Mouse (Mus musculus): ENCODE results near the gene 1110051M20Rik. TPM values are rescaled to one million over a fixed set of nuclear protein-coding genes. Genes with fewer than 3 reads are reported as not detected.
A peak's percentile ranks its signal among the peaks of the same experiment; 100 is the strongest.

1110051M20Rik gene
- polyA plus RNA-seq, 1 experiment from 2014 or later: 78.3 TPM

GRCm38 (mm10) chr2:91324761-91325421 lies 119.6 kb downstream of the 1110051M20Rik start:
- 67% methylated on average over 15 of the region's 15 CpGs for WGBS
- Histone ChIP-seq H3K36me3 (no peaks in the 10 kb centered on the region), H3K27me3 (ENCODE audit: low read depth, poor library complexity, severe bottlenecking) (no peaks in the 10 kb centered on the region), H3K4me1 (no peaks in the 10 kb centered on the region), H3K9me3 (replicated peaks) (no peaks in the 10 kb centered on the region), H3K27ac (no peak overlapping the region), H3K4me3 (no peak overlapping the region)
- DNase-seq (ENCODE audit: low spot score): no peak

- no peak overlapping the region for H3K27ac ChIP-seq
Measured at GRCm38 (mm10) chr2:91324346-91324745, 120.2 kb downstream of the 1110051M20Rik start.

GRCm38 (mm10) chr2:91322490-91322889 lies 122.0 kb downstream of the 1110051M20Rik start:
- H3K4me3 ChIP-seq: no peak overlapping the region
- DNase-seq (ENCODE audit: low spot score): no peak
- no peaks in the 10 kb centered on the region; the same call in 1 of the 2 replicates for H3K36me3 ChIP-seq
- H3K27ac ChIP-seq: no peak overlapping the region
- H3K27me3 ChIP-seq (ENCODE audit: low read depth, poor library complexity, severe bottlenecking): no peaks in the 10 kb centered on the region
- H3K4me1 ChIP-seq: no peaks in the 10 kb centered on the region
- WGBS: 85% methylated on average over 4 of the region's 4 CpGs
- H3K9me3 ChIP-seq (replicated peaks): no peaks in the 10 kb centered on the region

More at GRCm38 (mm10) chr2:91324346-91324745, 120.2 kb downstream of the 1110051M20Rik start:
- no peaks in the 10 kb centered on the region for H3K9me3 ChIP-seq (replicated peaks)
- no peaks in the 10 kb centered on the region for H3K4me1 ChIP-seq
- no peaks in the 10 kb centered on the region for H3K27me3 ChIP-seq (ENCODE audit: low read depth, poor library complexity, severe bottlenecking)
- WGBS: 89% methylated on average over 1 of the region's 1 CpGs
- no peaks in the 10 kb centered on the region for H3K36me3 ChIP-seq
- DNase-seq (ENCODE audit: low spot score): no peak
- H3K4me3 ChIP-seq: no peak overlapping the region

- no peak for DNase-seq (ENCODE audit: low spot score)
- WGBS: 92% methylated on average over 2 of the region's 2 CpGs
- H3K4me3 ChIP-seq: no peak overlapping the region
- H3K4me1 ChIP-seq: no peaks in the 10 kb centered on the region
- H3K27ac ChIP-seq: no peak overlapping the region
- no peaks in the 10 kb centered on the region for H3K9me3 ChIP-seq (replicated peaks)
- peaks cover 5% of the 10 kb centered on the region; the same call in 1 of the 2 replicates for H3K36me3 ChIP-seq
- no peaks in the 10 kb centered on the region for H3K27me3 ChIP-seq (ENCODE audit: low read depth, poor library complexity, severe bottlenecking)
Measured at GRCm38 (mm10) chr2:91321923-91322322, 122.6 kb downstream of the 1110051M20Rik start.

- Histone ChIP-seq H3K4me3 (no peak overlapping the region), H3K9me3 (replicated peaks) (no peaks in the 10 kb centered on the region), H3K4me1 (no peaks in the 10 kb centered on the region), H3K27me3 (ENCODE audit: low read depth, poor library complexity, severe bottlenecking) (no peaks in the 10 kb centered on the region), H3K27ac (no peak overlapping the region), H3K36me3 (peaks cover 9% of the 10 kb centered on the region; the same call in 1 of the 2 replicates)
- 83% methylated on average over 10 of the region's 10 CpGs for WGBS
- no peak for DNase-seq (ENCODE audit: low spot score)
Measured at GRCm38 (mm10) chr2:91320559-91321529, 123.7 kb downstream of the 1110051M20Rik start.

- Histone ChIP-seq H3K4me1 (peaks cover 9% of the 10 kb centered on the region), H3K27ac (no peak overlapping the region), H3K4me3 (no peak overlapping the region), H3K9me3 (replicated peaks) (no peaks in the 10 kb centered on the region), H3K27me3 (ENCODE audit: low read depth, poor library complexity, severe bottlenecking) (no peaks in the 10 kb centered on the region), H3K36me3 (peaks cover 9% of the 10 kb centered on the region; the same call in 1 of the 2 replicates)
- WGBS: 83% methylated on average over 7 of the region's 7 CpGs
- no peak for DNase-seq (ENCODE audit: low spot score)
Measured at GRCm38 (mm10) chr2:91314184-91314583, 130.3 kb downstream of the 1110051M20Rik start.

- no peak for DNase-seq (ENCODE audit: low spot score)
- H3K27ac ChIP-seq: no peak overlapping the region
- 80% methylated on average over 10 of the region's 10 CpGs for WGBS
Measured at GRCm38 (mm10) chr2:91312578-91313311, 131.8 kb downstream of the 1110051M20Rik start.

GRCm38 (mm10) chr2:91309546-91309945 lies 135.0 kb downstream of the 1110051M20Rik start:
- 61% methylated on average over 3 of the region's 3 CpGs for WGBS

More at GRCm38 (mm10) chr2:91312578-91313311, 131.8 kb downstream of the 1110051M20Rik start:
- H3K4me3 ChIP-seq: no peak overlapping the region
- peaks cover 9% of the 10 kb centered on the region; the same call in 1 of the 2 replicates for H3K36me3 ChIP-seq
- no peaks in the 10 kb centered on the region for H3K9me3 ChIP-seq (replicated peaks)
- H3K4me1 ChIP-seq: peaks cover 19% of the 10 kb centered on the region
- H3K27me3 ChIP-seq (ENCODE audit: low read depth, poor library complexity, severe bottlenecking): no peaks in the 10 kb centered on the region

GRCm38 (mm10) chr2:91308680-91309079 lies 135.8 kb downstream of the 1110051M20Rik start:
- Histone ChIP-seq H3K9me3 (replicated peaks) (no peaks in the 10 kb centered on the region), H3K4me1 (peaks cover 22% of the 10 kb centered on the region), H3K27ac (no peak overlapping the region), H3K36me3 (0 out of 2 replicates have a peak, but pooled peaks cover 8% of the 10 kb centered on the region), H3K4me3 (no peak overlapping the region), H3K27me3 (ENCODE audit: low read depth, poor library complexity, severe bottlenecking) (no peaks in the 10 kb centered on the region)
- WGBS: 26% methylated on average over 5 of the region's 5 CpGs
- no peak for DNase-seq (ENCODE audit: low spot score)

More at GRCm38 (mm10) chr2:91309546-91309945, 135.0 kb downstream of the 1110051M20Rik start:
- DNase-seq (ENCODE audit: low spot score): no peak
- Histone ChIP-seq H3K4me1 (peaks cover 22% of the 10 kb centered on the region), H3K36me3 (0 out of 2 replicates have a peak, but pooled peaks cover 1% of the 10 kb centered on the region), H3K9me3 (replicated peaks) (no peaks in the 10 kb centered on the region), H3K4me3 (no peak overlapping the region), H3K27ac (no peak overlapping the region), H3K27me3 (ENCODE audit: low read depth, poor library complexity, severe bottlenecking) (no peaks in the 10 kb centered on the region)

GRCm38 (mm10) chr2:91306589-91306988 lies 137.9 kb downstream of the 1110051M20Rik start:
- Histone ChIP-seq H3K4me1 (peaks cover 18% of the 10 kb centered on the region), H3K27me3 (ENCODE audit: low read depth, poor library complexity, severe bottlenecking) (no peaks in the 10 kb centered on the region), H3K9me3 (replicated peaks) (no peaks in the 10 kb centered on the region), H3K36me3 (0 out of 2 replicates have a peak, but pooled peaks cover 8% of the 10 kb centered on the region), H3K4me3 (no peak overlapping the region), H3K27ac (no peak overlapping the region)
- DNase-seq (ENCODE audit: low spot score): no peak

GRCm38 (mm10) chr2:91305926-91306325 lies 138.6 kb downstream of the 1110051M20Rik start:
- no peak for DNase-seq (ENCODE audit: low spot score)
- H3K27ac ChIP-seq: peak overlapping the region; percentile 14; the same call in 1 of the 2 replicates
- H3K4me1 ChIP-seq: peaks cover 18% of the 10 kb centered on the region
- no peaks in the 10 kb centered on the region for H3K9me3 ChIP-seq (replicated peaks)
- 96% methylated on average over 9 of the region's 9 CpGs for WGBS
- 0 out of 2 replicates have a peak, but pooled peaks cover 8% of the 10 kb centered on the region for H3K36me3 ChIP-seq
- H3K4me3 ChIP-seq: no peak overlapping the region
- no peaks in the 10 kb centered on the region for H3K27me3 ChIP-seq (ENCODE audit: low read depth, poor library complexity, severe bottlenecking)

- no peak for DNase-seq (ENCODE audit: low spot score)
- no peaks in the 10 kb centered on the region for H3K9me3 ChIP-seq (replicated peaks)
- no peak overlapping the region for H3K27ac ChIP-seq
- 68% methylated on average over 3 of the region's 3 CpGs for WGBS
- no peaks in the 10 kb centered on the region for H3K27me3 ChIP-seq (ENCODE audit: low read depth, poor library complexity, severe bottlenecking)
- peaks cover 12% of the 10 kb centered on the region for H3K4me1 ChIP-seq
- H3K36me3 ChIP-seq: 0 out of 2 replicates have a peak, but pooled peaks cover 8% of the 10 kb centered on the region
- H3K4me3 ChIP-seq: no peak overlapping the region
Measured at GRCm38 (mm10) chr2:91302845-91303244, 141.7 kb downstream of the 1110051M20Rik start.

Data from limb, embryonic 10.5 days (tissue).